Mouse (Mus musculus): ENCODE measurements at regions not wholly inside any gene's neighbourhood (a gene's known extent, or its start where the extent isn't known, plus 50 kb on each side); places are given as distances from the start of the nearest gene placed in this dataset.

GRCm38 (mm10) chr1:187413881-187414280, 194.7 kb upstream of the Esrrg start:
- no peak for DNase-seq (ENCODE audit: low spot score)

GRCm38 (mm10) chr1:187418186-187419140, 190.1 kb upstream of the Esrrg start:
- DNase-seq (ENCODE audit: low spot score): no peak

GRCm38 (mm10) chr1:187428536-187429215, 179.9 kb upstream of the Esrrg start:
- no peak for DNase-seq (ENCODE audit: low spot score)

- no peak for DNase-seq (ENCODE audit: low spot score)
Observed at GRCm38 (mm10) chr1:187433716-187434634, 174.6 kb upstream of the Esrrg start.

GRCm38 (mm10) chr1:187439170-187439914, 169.2 kb upstream of the Esrrg start:
- no peak for DNase-seq (ENCODE audit: low spot score)

- DNase-seq (ENCODE audit: low spot score): no peak
Observed at GRCm38 (mm10) chr1:187441668-187442193, 166.9 kb upstream of the Esrrg start.

- no peak for DNase-seq (ENCODE audit: low spot score)
Observed at GRCm38 (mm10) chr1:187446511-187446910, 162.1 kb upstream of the Esrrg start.

GRCm38 (mm10) chr1:187448173-187448572, 160.4 kb upstream of the Esrrg start:
- DNase-seq (ENCODE audit: low spot score): peak; percentile 67

GRCm38 (mm10) chr1:187450106-187450505, 158.5 kb upstream of the Esrrg start:
- no peak for DNase-seq (ENCODE audit: low spot score)

GRCm38 (mm10) chr1:187452189-187452588, 156.4 kb upstream of the Esrrg start:
- peak; percentile 4 for DNase-seq (ENCODE audit: low spot score)

GRCm38 (mm10) chr1:187454431-187454830, 154.2 kb upstream of the Esrrg start:
- DNase-seq (ENCODE audit: low spot score): no peak

- peak; percentile 9 for DNase-seq (ENCODE audit: low spot score)
Observed at GRCm38 (mm10) chr1:187484821-187485220, 123.8 kb upstream of the Esrrg start.

- no peak for DNase-seq (ENCODE audit: low spot score)
Observed at GRCm38 (mm10) chr1:187487948-187488690, 120.5 kb upstream of the Esrrg start.

- DNase-seq (ENCODE audit: low spot score): no peak
Observed at GRCm38 (mm10) chr1:187489452-187489851, 119.1 kb upstream of the Esrrg start.

GRCm38 (mm10) chr1:187505368-187505767, 103.2 kb upstream of the Esrrg start:
- no peak for DNase-seq (ENCODE audit: low spot score)

- DNase-seq (ENCODE audit: low spot score): no peak
Observed at GRCm38 (mm10) chr1:187507217-187507616, 101.4 kb upstream of the Esrrg start.

GRCm38 (mm10) chr1:187531349-187531922, 77.2 kb upstream of the Esrrg start:
- DNase-seq (ENCODE audit: low spot score): no peak

GRCm38 (mm10) chr1:187536263-187536662, 72.3 kb upstream of the Esrrg start:
- no peak for DNase-seq (ENCODE audit: low spot score)

GRCm38 (mm10) chr1:187556718-187557117, 51.9 kb upstream of the Esrrg start:
- no peak for DNase-seq (ENCODE audit: low spot score)
